Mouse (Mus musculus) T-helper 17 cell (primary cell): ENCODE measurements at regions not wholly inside any gene's neighbourhood (a gene's known extent, or its start where the extent isn't known, plus 50 kb on each side); places are given as distances from the start of the nearest gene placed in this dataset.

Experiments used
- in situ Hi-C, 2 experiments: fragments of 300-600 bp; cut with MboI, MseI; formaldehyde crosslinking; loops; 1 replicate in 1 of 2; 2 replicates in 1 of 2; pipeline ENCODE4 v1.15.1; 2025; ENCODE audit warnings: high pct_unique_total_duplicates in 2 of 2

DNA sequence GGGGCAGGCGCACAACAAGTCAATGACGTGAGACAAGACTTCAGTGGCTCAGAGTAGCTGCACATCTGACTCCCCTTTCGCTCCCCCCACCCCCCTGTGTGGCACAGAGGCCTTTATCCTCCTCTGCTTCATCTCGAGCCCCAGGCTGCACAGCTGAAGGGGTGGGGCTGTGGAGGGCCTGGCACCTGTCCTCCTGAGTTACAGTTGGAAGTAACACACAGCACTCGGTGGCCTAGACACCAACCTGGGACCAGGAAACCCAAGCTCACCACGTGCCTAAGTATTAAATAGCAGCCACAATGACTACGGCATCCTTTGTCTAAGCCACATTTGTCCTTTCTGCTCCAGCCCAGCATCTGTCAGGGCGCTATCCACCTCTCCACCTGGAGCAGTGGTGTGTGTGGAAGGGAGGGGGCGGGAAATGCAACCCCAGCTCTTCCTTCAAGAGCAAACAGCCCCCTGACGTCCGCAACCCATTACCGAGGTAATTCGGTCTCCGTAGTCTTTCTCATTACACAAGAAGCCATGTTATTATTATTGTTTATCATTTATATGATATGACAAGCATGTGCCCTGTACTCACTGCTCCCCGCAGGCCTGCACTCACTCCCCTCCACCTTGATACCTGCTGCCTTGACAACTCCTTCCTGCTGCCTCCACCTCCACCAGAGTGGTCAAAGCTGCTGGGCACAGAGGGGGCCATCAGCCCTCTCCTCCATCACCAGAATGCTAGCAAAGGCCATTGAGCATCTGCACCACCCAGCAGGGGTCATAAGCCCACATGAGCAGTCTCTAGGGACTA is 73.7 kb upstream of the Igsf21 start:
- in situ Hi-C loops = loop anchor here in 1 of 2 experiments (5.0 kb wide), 1 partner anchor 103 kb away; no protein-coding TSS in a partner anchor

DNA sequence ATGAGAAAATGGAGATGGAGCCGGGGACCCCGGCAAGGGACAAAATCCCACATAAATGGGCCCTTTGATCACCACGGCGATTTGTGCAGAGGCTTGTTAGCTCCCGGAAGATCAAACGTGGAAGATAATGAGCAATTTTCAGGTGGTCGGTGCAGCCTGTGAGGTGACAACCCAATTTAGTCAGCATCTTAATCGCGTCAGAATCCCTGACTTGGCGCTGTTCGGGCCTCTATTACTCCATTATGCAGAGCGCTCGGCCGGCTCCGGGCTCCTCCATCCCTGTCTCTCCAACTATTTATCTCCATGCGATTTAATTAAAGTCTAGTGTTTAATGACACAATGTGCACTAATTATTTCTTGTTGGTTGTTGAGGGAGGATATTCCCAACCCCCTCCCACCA is 66.1 kb upstream of the Igsf21 start:
- in situ Hi-C loops = no loop called here

DNA sequence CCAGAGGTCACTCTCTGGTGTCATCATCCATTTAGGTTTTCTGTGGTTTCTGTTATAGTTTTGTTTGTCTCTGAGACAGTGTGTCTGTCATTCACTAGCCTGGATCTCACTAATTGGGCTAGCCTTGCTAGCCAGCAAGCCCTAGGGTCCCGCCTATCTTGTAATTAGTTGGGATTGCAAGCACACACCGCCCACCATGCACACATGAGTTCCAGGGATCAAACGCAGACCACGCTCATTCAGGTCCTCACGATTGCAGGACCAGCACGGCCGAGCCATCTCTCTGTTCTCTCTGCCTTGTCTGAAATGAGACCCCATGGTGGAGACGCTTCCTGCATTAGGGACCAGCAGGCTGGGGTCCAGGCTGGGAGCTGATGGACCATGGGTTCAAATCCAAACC is 60.9 kb upstream of the Igsf21 start:
- in situ Hi-C loops = no loop called here

- in situ Hi-C loops = no loop called here
Measured at GRCm38 (mm10) chr4:140304960-140305359, 58.4 kb upstream of the Igsf21 start.

- in situ Hi-C loops = no loop called here
Measured at GRCm38 (mm10) chr4:140301661-140302060, 55.1 kb upstream of the Igsf21 start.

DNA sequence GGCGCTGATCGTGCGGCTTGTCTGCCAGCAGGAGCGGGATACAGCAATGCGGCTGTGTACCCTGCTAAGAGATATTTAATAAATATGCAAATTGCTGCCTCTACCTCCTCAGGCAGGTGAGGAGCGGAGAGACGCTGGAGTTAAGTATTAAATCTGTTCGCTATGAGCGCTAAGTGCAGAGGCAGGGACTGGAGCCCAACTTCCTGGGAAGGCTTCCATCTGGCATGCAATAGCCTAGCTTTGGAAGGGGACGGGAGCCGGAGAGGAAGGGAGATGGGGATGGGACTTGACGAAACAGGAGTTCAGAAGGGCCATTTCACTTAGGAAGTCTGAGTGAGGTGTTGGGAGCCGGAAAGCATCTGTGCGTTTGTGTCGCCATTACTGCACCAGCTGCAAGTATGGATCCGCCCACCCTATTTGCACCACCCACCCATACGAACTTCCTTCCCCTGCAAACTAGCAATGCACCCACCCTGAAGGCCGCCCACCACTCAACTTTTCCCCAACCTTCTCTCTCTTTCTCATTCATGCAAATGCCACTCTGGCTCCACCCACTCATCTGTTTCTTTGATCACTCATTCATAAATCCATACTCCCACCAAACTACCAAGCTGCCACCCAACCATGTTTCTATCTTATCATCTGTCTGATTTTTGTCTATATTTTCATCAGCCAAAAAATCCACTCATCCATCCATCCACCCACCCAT is 51.5 kb upstream of the Igsf21 start:
- in situ Hi-C loops = no loop called here
